Mouse (Mus musculus) embryonic facial prominence, embryonic 12.5 days (tissue): Measurements from ENCODE around the gene Cmtm8. TPM values are rescaled to one million over a fixed set of nuclear protein-coding genes. Genes with fewer than 3 reads are reported as not detected.
A peak's percentile ranks its signal among the peaks of the same experiment; 100 is the strongest.

Experiments
- ATAC-seq: fragments of 200-750 bp; cut with Nextera tagmentation; 2 replicates; pipeline ENCODE4 v1.8.0; 2017; ENCODE audit not compliant: insufficient number of reproducible peaks, insufficient read depth, low FRiP score, low TSS enrichment
- H3K27ac ChIP-seq: fragments of 300-500 bp; sonication (generic); 2 replicates; pipeline ENCODE4 v1.5.1; 2016; ENCODE audit warnings: mild to moderate bottlenecking
- H3K27me3 ChIP-seq: fragments of 300-500 bp; sonication (generic); 2 replicates; pipeline ENCODE4 v1.6.1; 2016; ENCODE audit warnings: mild to moderate bottlenecking, moderate library complexity
- H3K36me3 ChIP-seq: fragments of 300-500 bp; sonication (generic); 2 replicates; pipeline ENCODE4 v1.6.1; 2016; ENCODE audit warnings: mild to moderate bottlenecking
- H3K4me1 ChIP-seq: fragments of 300-500 bp; sonication (generic); 2 replicates; pipeline ENCODE4 v1.6.1; 2016
- H3K4me2 ChIP-seq: fragments of 300-500 bp; sonication (generic); replicated peaks from 2 replicates; pipeline ENCODE4 v1.6.1; 2016; ENCODE audit warnings: mild to moderate bottlenecking, moderate library complexity
- H3K4me3 ChIP-seq: fragments of 300-500 bp; sonication (generic); 2 replicates; pipeline ENCODE4 v1.5.1; 2016; ENCODE audit warnings: mild to moderate bottlenecking
- H3K9ac ChIP-seq: fragments of 300-500 bp; sonication (generic); 2 replicates; pipeline ENCODE4 v1.6.1; 2016; ENCODE audit warnings: mild to moderate bottlenecking, moderate library complexity
- H3K9me3 ChIP-seq: fragments of 300-500 bp; sonication (generic); 2 replicates; pipeline ENCODE4 v1.6.1; 2016; ENCODE audit warnings: mild to moderate bottlenecking, moderate library complexity
- WGBS: fragments of 180-500 bp; shearing (Covaris S2); methylation state at CpG from one replicate; pipeline ENCODE4 v1.1.7; 2016; 5-methylcytosine and 5-hydroxymethylcytosine counted together
- polyA plus RNA-seq: library from polyadenylated mRNA; unstranded; fragments of >200 nt; fragmentation: Nextera tagmentation; extraction: Ambion mirVana; gene quantifications from 2 replicates; pipeline ENCODE4 v1.2.1, GENCODE M21; 2016

The Cmtm8 gene
- polyA plus RNA-seq, 1 experiment from 2014 or later: 14.2 TPM

- ATAC-seq: no peak
- WGBS: 9% methylated on average over 16 of the region's 16 CpGs
- Histone ChIP-seq H3K36me3 (no peaks in the 10 kb centered on the region), H3K27ac (peak overlapping the region; percentile 52), H3K9ac (no peak overlapping the region), H3K4me3 (no peak overlapping the region), H3K9me3 (no peaks in the 10 kb centered on the region), H3K4me2 (0 out of 2 replicates have a peak overlapping the region, but pooled peaks have one; percentile 22), H3K27me3 (no peaks in the 10 kb centered on the region), H3K4me1 (peaks cover 10% of the 10 kb centered on the region)
These were observed 58.4 kb downstream of the Cmtm8 start for GRCm38 (mm10) chr9:114785432-114786125.

GRCm38 (mm10) chr9:114781526-114782212 is 62.3 kb downstream of the Cmtm8 start, which contains the start of gene Cmtm7:
Cmtm7 (minus strand) TSS chr9:114781856.
- Histone ChIP-seq H3K9me3 (no peaks in the 10 kb centered on the region), H3K27ac (peak within 1 kb of the TSS; percentile 83), H3K4me3 (peak within 1 kb of the TSS; percentile 65), H3K9ac (peak within 1 kb of the TSS; percentile 80), H3K4me2 (peak within 1 kb of the TSS; percentile 87), H3K36me3 (no peaks in the 10 kb centered on the region), H3K27me3 (no peaks in the 10 kb centered on the region), H3K4me1 (peaks cover 20% of the 10 kb centered on the region)
- ATAC-seq: peak; percentile 70
- under 1% methylated on average over 51 of the region's 54 CpGs for WGBS

GRCm38 (mm10) chr9:114780746-114781525 is 63.0 kb downstream of the Cmtm8 start:
- peak; percentile 24; the same call in 1 of the 2 replicates for ATAC-seq
- 0% methylated on average over 37 of the region's 38 CpGs for WGBS

GRCm38 (mm10) chr9:114779984-114780745 is 63.8 kb downstream of the Cmtm8 start:
- no peaks in the 10 kb centered on the region for H3K27me3 ChIP-seq

More at GRCm38 (mm10) chr9:114780746-114781525, 63.0 kb downstream of the Cmtm8 start:
- Histone ChIP-seq H3K9ac (peak overlapping the region; percentile 80), H3K4me3 (peak overlapping the region; percentile 65), H3K27me3 (no peaks in the 10 kb centered on the region), H3K36me3 (no peaks in the 10 kb centered on the region), H3K4me2 (peak overlapping the region; percentile 87), H3K9me3 (no peaks in the 10 kb centered on the region), H3K27ac (peak overlapping the region; percentile 83), H3K4me1 (peaks cover 19% of the 10 kb centered on the region)

GRCm38 (mm10) chr9:114778877-114779276 is 65.1 kb downstream of the Cmtm8 start:
- no peak overlapping the region for H3K4me2 ChIP-seq
- no peak overlapping the region for H3K4me3 ChIP-seq
- H3K9me3 ChIP-seq: no peaks in the 10 kb centered on the region
- no peak overlapping the region for H3K9ac ChIP-seq
- WGBS: 89% methylated on average over 7 of the region's 7 CpGs
- H3K27me3 ChIP-seq: no peaks in the 10 kb centered on the region
- ATAC-seq: no peak
- H3K36me3 ChIP-seq: no peaks in the 10 kb centered on the region
- H3K27ac ChIP-seq: no peak overlapping the region
- peaks cover 21% of the 10 kb centered on the region for H3K4me1 ChIP-seq

More at GRCm38 (mm10) chr9:114779984-114780745, 63.8 kb downstream of the Cmtm8 start:
- WGBS: 36% methylated on average over 23 of the region's 23 CpGs
- H3K4me1 ChIP-seq: peaks cover 16% of the 10 kb centered on the region
- peak overlapping the region; percentile 65 for H3K4me3 ChIP-seq
- H3K4me2 ChIP-seq: peak overlapping the region; percentile 87
- H3K36me3 ChIP-seq: no peaks in the 10 kb centered on the region
- peak overlapping the region; percentile 83 for H3K27ac ChIP-seq
- no peaks in the 10 kb centered on the region for H3K9me3 ChIP-seq
- H3K9ac ChIP-seq: peak overlapping the region; percentile 80
- no peak for ATAC-seq

GRCm38 (mm10) chr9:114778047-114778390 is 65.9 kb downstream of the Cmtm8 start:
- ATAC-seq: no peak
- no peak overlapping the region for H3K4me2 ChIP-seq
- H3K27ac ChIP-seq: no peak overlapping the region
- H3K4me1 ChIP-seq: peaks cover 21% of the 10 kb centered on the region
- H3K36me3 ChIP-seq: no peaks in the 10 kb centered on the region
- H3K27me3 ChIP-seq: no peaks in the 10 kb centered on the region
- 83% methylated on average over 7 of the region's 7 CpGs for WGBS
- H3K9ac ChIP-seq: no peak overlapping the region
- H3K4me3 ChIP-seq: no peak overlapping the region
- H3K9me3 ChIP-seq: no peaks in the 10 kb centered on the region

GRCm38 (mm10) chr9:114777178-114778046 is 66.5 kb downstream of the Cmtm8 start:
- Histone ChIP-seq H3K9ac (no peak overlapping the region), H3K4me1 (peaks cover 21% of the 10 kb centered on the region), H3K4me3 (no peak overlapping the region), H3K27me3 (no peaks in the 10 kb centered on the region), H3K27ac (no peak overlapping the region), H3K9me3 (no peaks in the 10 kb centered on the region), H3K4me2 (no peak overlapping the region), H3K36me3 (peaks cover 4% of the 10 kb centered on the region)
- ATAC-seq: no peak
- WGBS: 84% methylated on average over 6 of the region's 6 CpGs

- Histone ChIP-seq H3K9ac (no peak overlapping the region), H3K27me3 (no peaks in the 10 kb centered on the region), H3K36me3 (peaks cover 11% of the 10 kb centered on the region), H3K4me1 (peaks cover 21% of the 10 kb centered on the region), H3K4me3 (no peak overlapping the region), H3K4me2 (no peak overlapping the region), H3K27ac (no peak overlapping the region), H3K9me3 (no peaks in the 10 kb centered on the region)
- no peak for ATAC-seq
- 84% methylated on average over 3 of the region's 3 CpGs for WGBS
These were observed 67.6 kb downstream of the Cmtm8 start for GRCm38 (mm10) chr9:114776361-114776760.

- H3K27ac ChIP-seq: no peak overlapping the region
- ATAC-seq: no peak
- WGBS: 66% methylated on average over 4 of the region's 4 CpGs
- no peak overlapping the region for H3K9ac ChIP-seq
- peaks cover 11% of the 10 kb centered on the region for H3K36me3 ChIP-seq
- no peaks in the 10 kb centered on the region for H3K9me3 ChIP-seq
- H3K4me3 ChIP-seq: no peak overlapping the region
- H3K27me3 ChIP-seq: no peaks in the 10 kb centered on the region
- no peak overlapping the region for H3K4me2 ChIP-seq
- H3K4me1 ChIP-seq: peaks cover 17% of the 10 kb centered on the region
These were observed 68.7 kb downstream of the Cmtm8 start for GRCm38 (mm10) chr9:114775272-114775671.

GRCm38 (mm10) chr9:114774629-114775028 is 69.3 kb downstream of the Cmtm8 start:
- H3K36me3 ChIP-seq: peaks cover 11% of the 10 kb centered on the region
- H3K27me3 ChIP-seq: no peaks in the 10 kb centered on the region
- ATAC-seq: no peak
- H3K4me1 ChIP-seq: peaks cover 10% of the 10 kb centered on the region
- 77% methylated on average over 6 of the region's 6 CpGs for WGBS
- no peak overlapping the region for H3K4me2 ChIP-seq
- H3K27ac ChIP-seq: no peak overlapping the region
- H3K9ac ChIP-seq: no peak overlapping the region
- H3K4me3 ChIP-seq: no peak overlapping the region
- no peaks in the 10 kb centered on the region for H3K9me3 ChIP-seq
